Mouse (Mus musculus) limb, embryonic 10.5 days (tissue): ENCODE measurements around the gene Fmnl3. TPM values are rescaled to one million over a fixed set of nuclear protein-coding genes. Genes with fewer than 3 reads are reported as not detected.

ENCODE experiments used
- DNase-seq: peaks from one replicate; pipeline ENCODE4 v3.0.0-alpha.2; 2017; ENCODE audit warnings: low spot score
- H3K27ac ChIP-seq: fragments of 300-500 bp; sonication (generic); 2 replicates; pipeline ENCODE4 v1.5.1; 2016; ENCODE audit warnings: mild to moderate bottlenecking
- H3K27me3 ChIP-seq: fragments of 300-500 bp; sonication (generic); 2 replicates; pipeline ENCODE4 v1.6.1; 2016; ENCODE audit warnings: low read depth, mild to moderate bottlenecking; ENCODE audit not compliant: poor library complexity, severe bottlenecking
- H3K36me3 ChIP-seq: fragments of 300-500 bp; sonication (generic); 2 replicates; pipeline ENCODE4 v1.6.1; 2016; ENCODE audit warnings: mild to moderate bottlenecking, moderate library complexity
- H3K4me1 ChIP-seq: fragments of 300-500 bp; sonication (generic); 2 replicates; pipeline ENCODE4 v1.6.1; 2016
- H3K4me3 ChIP-seq: fragments of 300-500 bp; sonication (generic); 2 replicates; pipeline ENCODE4 v1.5.1; 2016; ENCODE audit warnings: mild to moderate bottlenecking, moderate library complexity
- H3K9me3 ChIP-seq: fragments of 300-500 bp; sonication (generic); replicated peaks from 2 replicates; pipeline ENCODE4 v1.6.1; 2016; ENCODE audit warnings: mild to moderate bottlenecking
- WGBS: fragments of 180-500 bp; shearing (Covaris S2); methylation state at CpG from one replicate; pipeline ENCODE4 v1.1.7; 2016; 5-methylcytosine and 5-hydroxymethylcytosine counted together
- polyA plus RNA-seq: library from polyadenylated mRNA; unstranded; fragments of >200 nt; fragmentation: Nextera tagmentation; extraction: Ambion mirVana; gene quantifications from 2 replicates; pipeline ENCODE4 v1.2.1, GENCODE M21; 2016

Fmnl3 gene
- polyA plus RNA-seq, 1 experiment from 2014 or later, result 42.2 TPM

GRCm38 (mm10) chr15:99376240-99376639, 6.0 kb upstream of the Fmnl3 start:
- no peak for DNase-seq
- no peaks in the 10 kb centered on the region for H3K9me3 ChIP-seq
- 90% methylated on average over 5 of the region's 5 CpGs for WGBS

GRCm38 (mm10) chr15:99375581-99375980, 5.3 kb upstream of the Fmnl3 start:
- Histone ChIP-seq H3K36me3 (no peaks in the 10 kb centered on the region), H3K9me3 (no peaks in the 10 kb centered on the region), H3K4me1 (0 out of 2 replicates have a peak, but pooled peaks cover 1% of the 10 kb centered on the region), H3K27me3 (no peaks in the 10 kb centered on the region), H3K27ac (no peak overlapping the region), H3K4me3 (no peak overlapping the region)
- 96% methylated on average over 3 of the region's 3 CpGs for WGBS
- DNase-seq, result no peak

More at GRCm38 (mm10) chr15:99376240-99376639, 6.0 kb upstream of the Fmnl3 start:
- Histone ChIP-seq H3K4me3 (no peak overlapping the region), H3K27me3 (no peaks in the 10 kb centered on the region), H3K27ac (no peak overlapping the region), H3K36me3 (no peaks in the 10 kb centered on the region), H3K4me1 (no peaks in the 10 kb centered on the region)

DNA sequence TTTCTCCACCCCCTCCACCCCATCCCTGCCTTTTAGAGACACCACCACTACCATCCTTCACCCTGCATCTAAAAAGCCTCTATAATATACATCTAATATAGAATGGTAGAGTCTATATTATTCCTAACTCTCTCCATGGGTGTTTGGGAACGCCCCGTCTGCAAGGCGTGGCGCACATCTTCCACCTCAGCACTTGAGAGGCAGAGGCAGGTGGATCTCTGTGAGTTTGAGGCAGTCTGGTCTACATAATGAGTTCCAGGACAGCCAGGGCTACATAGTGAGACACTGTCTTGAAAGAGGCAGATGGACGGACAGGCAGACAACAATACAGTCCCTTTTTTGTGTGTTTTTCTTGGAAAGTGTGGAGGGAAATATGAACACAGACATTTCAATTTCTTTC, 4.8 kb upstream of the Fmnl3 start:
- H3K4me1 ChIP-seq, result peaks cover 7% of the 10 kb centered on the region; the same call in 1 of the 2 replicates
- 90% methylated on average over 5 of the region's 5 CpGs for WGBS
- H3K27me3 ChIP-seq, result no peaks in the 10 kb centered on the region
- no peak overlapping the region for H3K4me3 ChIP-seq
- H3K36me3 ChIP-seq, result no peaks in the 10 kb centered on the region; the same call in 1 of the 2 replicates
- no peak overlapping the region for H3K27ac ChIP-seq
- no peaks in the 10 kb centered on the region for H3K9me3 ChIP-seq
- DNase-seq, result no peak

DNA sequence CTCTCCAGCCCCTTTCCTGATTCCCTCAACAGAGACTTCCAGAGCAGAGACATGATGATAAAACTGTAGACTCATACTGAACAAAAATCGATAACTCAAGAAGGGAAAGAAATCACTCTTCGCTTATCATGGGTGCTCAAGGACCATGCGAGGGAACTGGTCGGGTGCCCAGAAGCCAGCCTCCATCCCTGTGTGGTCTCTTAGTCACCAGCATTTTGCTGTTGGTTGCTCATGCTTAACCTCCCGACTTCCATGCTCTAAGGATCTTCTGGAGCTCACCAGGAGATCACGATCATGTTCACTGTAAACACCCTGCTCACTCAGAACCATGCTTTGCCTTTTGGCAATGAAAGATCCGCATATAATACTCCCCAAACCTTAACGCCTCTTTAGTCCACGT, 2.5 kb upstream of the Fmnl3 start:
- H3K27me3 ChIP-seq, result no peaks in the 10 kb centered on the region
- H3K4me3 ChIP-seq, result no peak overlapping the region
- peaks cover 4% of the 10 kb centered on the region; the same call in 1 of the 2 replicates for H3K36me3 ChIP-seq
- no peak for DNase-seq
- H3K27ac ChIP-seq, result no peak overlapping the region
- H3K4me1 ChIP-seq, result peaks cover 27% of the 10 kb centered on the region
- 84% methylated on average over 9 of the region's 9 CpGs for WGBS
- H3K9me3 ChIP-seq, result no peaks in the 10 kb centered on the region

DNA sequence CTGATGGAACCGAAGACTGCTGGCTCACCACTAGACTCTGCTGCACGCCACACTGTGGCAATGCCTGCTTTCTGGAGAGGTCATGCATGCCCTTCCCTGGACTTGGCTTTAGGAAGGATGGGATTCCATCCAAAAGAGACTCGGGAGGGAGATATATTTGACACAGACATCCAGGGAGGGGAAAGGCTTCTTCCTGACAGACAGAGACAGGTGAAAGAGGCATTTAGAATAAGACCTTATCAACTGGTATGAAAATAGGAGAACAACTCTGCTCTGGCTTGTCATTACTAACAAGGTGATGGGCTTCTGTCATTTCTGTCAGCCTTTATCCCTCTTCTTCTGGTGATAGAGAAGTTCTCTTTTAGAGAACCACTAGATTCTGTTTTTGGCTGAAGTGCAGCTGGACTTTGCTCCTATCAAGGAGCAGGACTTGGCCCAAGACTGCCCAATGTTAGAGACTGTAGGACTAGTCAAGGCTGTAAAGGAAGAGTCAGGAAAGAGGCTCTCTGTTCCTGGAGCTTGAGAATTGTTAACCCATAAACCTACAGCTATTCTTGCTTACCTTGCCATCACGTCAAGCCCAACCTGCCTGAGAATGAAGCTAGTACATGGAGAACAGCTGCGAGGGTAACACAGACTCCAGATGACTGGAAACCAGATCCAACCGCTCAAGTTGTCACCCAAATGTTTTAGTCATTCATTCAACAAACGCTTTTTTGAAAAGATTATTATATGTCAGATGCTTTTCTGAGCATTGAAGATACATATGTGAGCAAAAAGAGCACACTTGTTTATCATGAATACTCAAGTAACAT, 1.5 kb upstream of the Fmnl3 start:
- Histone ChIP-seq H3K27ac (no peak overlapping the region), H3K4me3 (no peak overlapping the region), H3K27me3 (no peaks in the 10 kb centered on the region), H3K4me1 (peaks cover 27% of the 10 kb centered on the region), H3K36me3 (peaks cover 4% of the 10 kb centered on the region; the same call in 1 of the 2 replicates), H3K9me3 (no peaks in the 10 kb centered on the region)
- DNase-seq, result no peak
- WGBS, result 89% methylated on average over 7 of the region's 7 CpGs

DNA sequence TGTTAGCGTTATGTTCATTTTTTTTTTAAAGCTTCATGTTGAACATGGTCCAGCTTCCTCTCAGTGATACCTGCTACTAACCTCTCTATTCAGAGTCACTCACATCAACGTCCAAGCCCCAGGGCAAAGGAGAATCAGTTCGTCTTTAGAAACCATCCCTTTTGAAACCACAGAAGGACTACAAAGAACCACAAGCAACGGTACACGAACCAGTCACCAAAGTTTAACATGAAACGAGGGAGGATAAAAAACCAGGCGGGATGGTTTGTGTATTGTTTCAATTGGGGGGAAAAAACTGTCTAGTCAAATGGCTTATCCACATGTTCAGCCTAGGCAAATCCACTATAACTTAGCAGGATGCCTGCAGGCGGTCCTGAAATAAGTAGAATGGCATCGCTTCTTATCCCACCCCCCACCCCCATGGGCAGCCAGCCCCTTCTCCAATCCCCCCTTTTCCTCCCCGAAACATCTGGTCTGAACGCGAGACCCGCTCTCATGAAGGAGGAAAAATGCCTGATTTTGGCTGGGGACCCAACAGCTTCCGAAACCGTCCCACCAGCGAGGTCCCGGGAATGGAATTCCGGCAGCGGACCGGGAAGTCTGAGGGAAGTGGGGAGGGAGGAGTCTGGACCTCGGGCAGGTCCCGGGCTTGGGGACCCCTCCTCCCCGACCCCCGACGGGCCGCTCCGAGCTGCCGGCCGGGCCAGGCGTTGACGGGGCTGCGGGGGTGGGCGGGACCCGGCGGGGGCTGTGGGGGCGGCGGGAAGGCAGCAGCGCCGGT, 701 bp downstream of the Fmnl3 start:
- Histone ChIP-seq H3K36me3 (peaks cover 4% of the 10 kb centered on the region; the same call in 1 of the 2 replicates), H3K9me3 (no peaks in the 10 kb centered on the region), H3K27ac (peak overlapping the region; percentile 99), H3K4me3 (peak overlapping the region; percentile 96), H3K27me3 (no peaks in the 10 kb centered on the region), H3K4me1 (peaks cover 33% of the 10 kb centered on the region)
- WGBS, result 3% methylated on average over 36 of the region's 39 CpGs
- DNase-seq, result no peak

GRCm38 (mm10) chr15:99368583-99369266, 1.6 kb downstream of the Fmnl3 start:
- H3K27ac ChIP-seq, result peak overlapping the region; percentile 99

DNA sequence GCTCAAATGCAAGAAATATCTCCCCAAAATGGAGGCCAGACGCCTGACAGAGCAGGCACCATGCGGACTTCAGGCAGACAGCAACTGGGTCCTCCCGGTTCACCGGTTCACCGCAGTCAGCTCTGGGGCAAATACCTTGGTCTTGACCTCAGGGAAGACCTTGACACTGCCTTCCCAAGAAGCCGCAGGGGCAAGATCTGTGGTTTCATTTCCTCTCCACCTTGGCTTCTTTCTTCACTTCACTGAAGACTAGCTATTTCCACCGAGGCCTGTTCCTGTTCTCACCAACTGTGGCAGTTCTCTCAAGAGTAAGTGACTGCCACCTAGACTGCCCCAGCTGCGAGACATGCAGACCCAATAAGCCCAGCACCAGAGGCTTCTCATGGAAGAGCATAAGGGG, 5.4 kb downstream of the Fmnl3 start:
- Histone ChIP-seq H3K27ac (no peak overlapping the region), H3K4me3 (no peak overlapping the region), H3K27me3 (no peaks in the 10 kb centered on the region), H3K9me3 (no peaks in the 10 kb centered on the region), H3K36me3 (peaks cover 13% of the 10 kb centered on the region), H3K4me1 (peaks cover 29% of the 10 kb centered on the region)
- 70% methylated on average over 8 of the region's 8 CpGs for WGBS
- DNase-seq, result no peak

More at GRCm38 (mm10) chr15:99368583-99369266, 1.6 kb downstream of the Fmnl3 start:
- H3K27me3 ChIP-seq, result no peaks in the 10 kb centered on the region
- H3K4me3 ChIP-seq, result peak overlapping the region; percentile 96
- no peak for DNase-seq
- peaks cover 9% of the 10 kb centered on the region for H3K36me3 ChIP-seq
- 67% methylated on average over 4 of the region's 4 CpGs for WGBS
- H3K4me1 ChIP-seq, result peaks cover 37% of the 10 kb centered on the region
- H3K9me3 ChIP-seq, result no peaks in the 10 kb centered on the region

- Histone ChIP-seq H3K27ac (no peak overlapping the region), H3K27me3 (no peaks in the 10 kb centered on the region), H3K4me3 (no peak overlapping the region), H3K9me3 (no peaks in the 10 kb centered on the region), H3K4me1 (peaks cover 22% of the 10 kb centered on the region), H3K36me3 (peaks cover 13% of the 10 kb centered on the region)
- 86% methylated on average over 7 of the region's 7 CpGs for WGBS
- no peak for DNase-seq
Observed at GRCm38 (mm10) chr15:99364022-99364530, 6.2 kb downstream of the Fmnl3 start.

GRCm38 (mm10) chr15:99358952-99359351, 11.3 kb downstream of the Fmnl3 start:
- no peak overlapping the region for H3K27ac ChIP-seq
- H3K36me3 ChIP-seq, result peaks cover 12% of the 10 kb centered on the region; the same call in 1 of the 2 replicates
- WGBS, result 85% methylated on average over 9 of the region's 9 CpGs
- DNase-seq, result no peak
- peaks cover 24% of the 10 kb centered on the region for H3K4me1 ChIP-seq
- H3K4me3 ChIP-seq, result no peak overlapping the region
- H3K27me3 ChIP-seq, result no peaks in the 10 kb centered on the region
- H3K9me3 ChIP-seq, result no peaks in the 10 kb centered on the region

- WGBS, result 67% methylated on average over 6 of the region's 6 CpGs
Observed at GRCm38 (mm10) chr15:99356462-99356861, 13.8 kb downstream of the Fmnl3 start.

DNA sequence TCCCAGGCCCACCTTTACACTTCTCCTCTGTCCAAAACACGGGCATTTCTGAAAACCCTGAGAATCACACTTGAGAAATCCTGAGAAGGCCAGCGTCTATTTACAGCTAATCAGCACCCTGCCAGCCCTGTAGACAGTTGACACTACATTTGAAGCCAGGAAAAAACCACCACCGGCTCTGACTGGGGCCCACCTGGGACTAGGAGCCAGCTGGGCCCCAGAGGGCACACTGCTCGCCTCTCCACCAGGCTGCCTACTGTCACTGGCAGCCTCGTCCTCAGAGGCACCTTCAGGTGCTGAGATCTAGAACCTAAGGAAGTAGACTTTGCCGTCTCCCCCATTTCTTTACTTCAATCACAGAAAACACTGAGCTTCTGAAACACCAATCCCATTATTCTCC, 14.6 kb downstream of the Fmnl3 start:
- 83% methylated on average over 6 of the region's 6 CpGs for WGBS
- Histone ChIP-seq H3K27ac (no peak overlapping the region; the same call in 1 of the 2 replicates), H3K4me1 (peaks cover 38% of the 10 kb centered on the region), H3K36me3 (peaks cover 14% of the 10 kb centered on the region), H3K27me3 (no peaks in the 10 kb centered on the region), H3K4me3 (no peak overlapping the region), H3K9me3 (no peaks in the 10 kb centered on the region)
- DNase-seq, result no peak

More at GRCm38 (mm10) chr15:99356462-99356861, 13.8 kb downstream of the Fmnl3 start:
- H3K36me3 ChIP-seq, result peaks cover 14% of the 10 kb centered on the region
- H3K4me1 ChIP-seq, result peaks cover 33% of the 10 kb centered on the region
- DNase-seq, result no peak
- H3K9me3 ChIP-seq, result no peaks in the 10 kb centered on the region
- no peaks in the 10 kb centered on the region for H3K27me3 ChIP-seq
- H3K27ac ChIP-seq, result 0 out of 2 replicates have a peak overlapping the region, but pooled peaks have one; percentile 3
- no peak overlapping the region for H3K4me3 ChIP-seq
